Mouse (Mus musculus) Muller cell, postnatal 12 days (primary cell): ENCODE results near the gene Aadacl4.
"Not testable (repeated sequence)": the region's sequence is repeated elsewhere in the genome, so short reads cannot be mapped to it uniquely, and the experiment has no call there.

Experiments
- DNase-seq: peaks from one replicate; pipeline ENCODE4 v3.0.0-alpha.2; 2015; ENCODE audit errors: inconsistent ontology term

Aadacl4 gene

DNA sequence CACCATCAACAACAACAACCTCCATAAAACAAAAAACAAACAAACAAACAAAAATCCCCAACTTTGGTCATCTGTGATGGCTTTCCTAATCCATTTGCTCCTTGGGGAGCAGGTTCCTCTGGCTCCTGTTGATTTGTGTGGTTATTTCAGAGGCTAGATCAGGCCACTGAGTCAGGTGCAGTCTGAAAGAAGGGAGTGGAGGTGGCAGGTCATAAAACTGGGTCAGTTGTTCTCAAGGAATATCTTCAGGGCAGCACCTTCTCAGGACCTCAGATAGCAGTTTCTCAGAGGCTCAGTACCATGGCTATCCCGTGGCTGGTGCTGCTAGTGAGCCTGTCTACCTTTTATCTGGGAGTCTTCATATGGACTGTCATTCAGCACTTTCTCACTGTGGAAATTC, at the start of gene Aadacl4:
Gene Aadacl4 (plus strand): TSS at position 301 of the 400 bp plus-strand sequence.
- DNase-seq: no peak

DNA sequence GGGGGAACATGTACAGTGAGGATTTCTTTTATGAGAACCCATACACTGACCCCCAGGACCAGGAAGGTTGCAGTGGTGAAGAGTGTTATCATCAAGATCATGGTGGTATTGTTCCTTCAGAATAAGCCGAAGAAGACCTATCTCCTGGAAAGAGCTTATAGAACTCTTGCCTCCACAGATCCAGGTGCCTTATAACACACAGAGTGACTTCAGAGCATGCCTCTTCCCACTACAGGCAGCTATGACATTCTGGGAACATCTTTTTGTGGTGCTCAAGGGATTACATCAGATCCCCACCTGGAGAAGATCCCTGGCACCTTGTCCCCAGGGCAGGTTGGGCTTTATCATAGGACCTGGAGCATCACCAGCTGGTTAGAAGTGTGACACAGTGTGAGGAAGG, 48.5 kb upstream of the Aadacl4 start, which contains the start of gene Gm13124:
Gene Gm13124 (minus strand): TSS at position 101 of the 400 bp plus-strand sequence.
- DNase-seq: no peak

DNA sequence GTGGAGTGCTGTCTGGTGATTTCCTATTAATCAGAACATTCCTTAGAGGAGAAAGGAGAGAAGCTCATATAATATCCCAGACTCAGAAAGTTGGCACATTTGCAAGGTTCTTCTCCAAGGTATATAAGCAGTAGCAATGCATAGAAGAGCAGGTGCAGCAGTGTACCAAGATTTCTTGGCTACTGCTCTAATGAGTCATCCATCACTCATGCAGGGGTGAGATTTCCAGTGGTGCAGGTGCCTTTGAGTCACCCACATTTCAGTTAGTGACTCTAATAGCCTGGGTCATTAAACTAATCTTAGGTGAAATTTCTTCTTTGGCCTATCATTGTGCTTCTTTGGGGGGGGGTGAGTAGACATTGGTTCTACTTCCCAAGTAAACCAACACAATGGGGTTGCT, 45.8 kb upstream of the Aadacl4 start:
- no peak for DNase-seq

DNA sequence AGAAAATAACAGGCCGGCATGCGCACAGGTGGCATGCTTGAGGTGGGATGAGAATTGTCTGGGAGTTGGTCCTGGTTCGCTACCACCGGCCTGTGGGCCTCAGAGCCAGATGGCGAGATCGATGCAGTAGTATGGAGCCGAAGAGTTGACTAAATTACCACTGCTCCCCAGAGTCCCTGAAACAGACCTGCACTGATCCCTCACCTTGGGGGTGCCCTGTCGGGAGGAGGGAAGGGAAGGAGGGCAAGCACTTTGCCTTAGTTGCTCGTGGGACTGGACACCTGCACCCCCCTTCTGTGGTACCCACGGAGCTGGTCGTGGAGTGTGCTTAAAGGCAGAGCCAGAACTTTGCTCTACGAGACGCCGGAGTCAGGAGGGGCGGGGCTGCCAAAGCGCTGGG, 27.3 kb upstream of the Aadacl4 start:
- DNase-seq: not testable (repeated sequence)

GRCm38 (mm10) chr4:144592790-144593189, 20.7 kb upstream of the Aadacl4 start:
- DNase-seq: no peak

DNA sequence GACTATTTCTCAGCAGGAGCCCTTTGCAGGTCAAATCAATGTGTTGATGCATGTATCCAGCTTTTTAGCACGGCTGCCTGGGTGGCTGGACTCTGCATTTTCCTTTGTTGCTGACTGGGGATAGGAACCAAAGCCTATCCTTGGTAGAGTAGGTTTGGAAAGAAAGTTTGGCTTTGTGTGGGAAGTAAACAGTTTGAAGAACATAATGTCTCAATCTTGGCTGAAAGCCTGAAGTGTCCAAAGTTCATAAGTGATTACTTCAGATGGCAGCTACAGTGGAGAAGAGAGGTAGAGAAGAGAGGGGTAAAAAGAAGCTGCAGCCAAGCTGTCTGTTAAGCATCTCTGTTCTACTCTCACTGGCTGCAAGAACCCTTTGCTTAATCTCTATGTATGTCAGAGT, 1.1 kb downstream of the Aadacl4 start:
- DNase-seq: no peak

DNA sequence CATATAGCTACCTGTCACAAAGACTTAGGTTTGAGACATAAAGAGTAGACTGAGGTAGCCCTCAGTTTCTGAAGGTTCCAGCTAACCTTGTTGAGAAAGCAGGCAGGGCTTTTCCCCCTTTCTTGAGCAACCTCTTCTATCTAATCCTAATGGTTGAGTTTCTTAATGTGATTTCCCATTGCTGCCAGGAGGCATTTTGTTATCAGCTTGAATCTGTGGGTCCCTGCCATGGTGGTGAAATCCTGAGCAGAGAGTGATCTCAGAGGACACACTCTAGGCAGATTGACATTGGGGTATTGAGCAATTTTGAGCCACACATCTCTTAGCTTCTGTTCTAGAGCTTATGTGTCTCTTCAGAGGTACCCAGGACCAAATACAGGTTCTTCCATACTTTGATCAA, 24.8 kb downstream of the Aadacl4 start:
- no peak for DNase-seq
